Mouse (Mus musculus): ENCODE data around the gene Gm26566.
"Not testable (repeated sequence)": the region's sequence is repeated elsewhere in the genome, so short reads cannot be mapped to it uniquely, and the experiment has no call there.

DNA sequence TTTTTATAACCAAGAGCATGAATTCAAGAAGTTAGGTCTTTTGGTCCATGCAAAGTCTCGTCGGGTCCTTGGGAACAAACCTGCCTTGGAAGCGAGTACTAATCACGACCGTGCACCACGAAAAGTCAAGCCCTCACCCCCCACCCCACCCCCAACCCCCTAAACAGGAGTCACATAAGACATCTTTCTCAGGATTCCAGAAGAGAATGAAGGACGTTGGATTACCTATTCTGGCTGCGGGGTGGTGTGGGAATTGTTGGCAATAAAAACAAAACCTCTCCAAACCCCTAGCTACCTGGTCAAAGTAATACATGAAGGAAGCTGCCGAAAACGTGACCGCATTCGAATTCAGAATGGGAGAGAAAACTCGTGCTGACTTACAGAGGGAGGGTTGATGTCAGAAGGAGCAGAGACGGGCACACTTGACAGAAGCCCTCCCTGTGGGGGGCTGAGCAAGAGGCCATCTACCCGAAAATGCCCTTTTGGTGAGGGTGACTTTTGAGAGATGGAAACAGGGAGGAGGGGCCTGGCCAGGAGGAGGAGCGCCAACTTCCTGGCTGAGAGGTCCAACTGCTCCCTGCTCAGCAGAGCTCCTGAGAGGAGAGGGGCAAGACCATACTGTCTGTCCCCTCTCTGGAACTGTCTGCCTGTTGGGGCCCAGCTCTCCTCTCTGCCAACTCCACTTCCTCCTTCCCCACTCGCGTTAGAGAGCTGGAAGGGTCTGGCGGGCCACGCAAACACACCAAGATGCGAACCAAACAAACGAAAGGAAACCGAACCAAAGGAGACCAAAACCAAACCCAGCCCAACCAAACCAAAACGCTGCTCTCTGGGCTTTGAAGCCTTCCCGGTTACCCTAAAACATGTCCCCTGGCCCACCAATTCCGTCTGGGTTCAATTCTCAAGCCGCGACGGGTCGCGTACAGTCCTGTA, 35.2 kb downstream of the Gm26566 start:
- TF ChIP-seq CTCF (IDR thresholded peaks at IDR 0.05; ENCODE audit: borderline replicate concordance, insufficient read depth, low read length) = not testable (repeated sequence)
- TF ChIP-seq POLR2A (IDR thresholded peaks at IDR 0.05; ENCODE audit: low read depth, low read length) = peak; percentile 67

All from embryonic fibroblast, embryonic 13.5 days (primary cell).